Mouse (Mus musculus) ES-Bruce4 (cell line): ENCODE measurements around the gene Ubr3. TPM values are rescaled to one million over a fixed set of nuclear protein-coding genes. Genes with fewer than 3 reads are reported as not detected.

ENCODE experiments used
- H3K27ac ChIP-seq: 2 replicates; pipeline ENCODE4 v1.5.1; 2012; ENCODE audit warnings: low read length, inconsistent platforms; ENCODE audit not compliant: insufficient read depth
- H3K27me3 ChIP-seq: 2 replicates; pipeline ENCODE4 v1.6.1; 2012; ENCODE audit warnings: mild to moderate bottlenecking, low read length, inconsistent platforms; ENCODE audit not compliant: control insufficient read depth, poor library complexity, insufficient read depth, severe bottlenecking
- H3K36me3 ChIP-seq: 2 replicates; pipeline ENCODE4 v1.6.1; 2012; ENCODE audit warnings: inconsistent platforms, mild to moderate bottlenecking, low read length, moderate library complexity; ENCODE audit not compliant: control insufficient read depth, poor library complexity, insufficient read depth, severe bottlenecking
- H3K4me1 ChIP-seq: one replicate; pipeline ENCODE4 v1.8.1; 2011; ENCODE audit warnings: low read length; ENCODE audit not compliant: control insufficient read depth, insufficient read depth
- H3K4me3 ChIP-seq: 2 replicates; pipeline ENCODE4 v1.5.1; 2011; ENCODE audit warnings: low read depth, mild to moderate bottlenecking, low read length
- H3K9ac ChIP-seq: 2 replicates; pipeline ENCODE4 v1.6.1; 2012; ENCODE audit warnings: low read depth, mild to moderate bottlenecking, inconsistent platforms; ENCODE audit not compliant: poor library complexity, severe bottlenecking
- H3K9me3 ChIP-seq: replicated peaks from 2 replicates; pipeline ENCODE4 v1.6.1; 2012; ENCODE audit warnings: mild to moderate bottlenecking, low read length, inconsistent platforms; ENCODE audit not compliant: control insufficient read depth, poor library complexity, insufficient read depth, severe bottlenecking
- CTCF ChIP-seq: IDR thresholded peaks from one replicate; pipeline ENCODE4 v1.8.1; 2011; ENCODE audit warnings: low read depth, low read length
- EP300 ChIP-seq: IDR thresholded peaks from 2 replicates; pipeline ENCODE4 v1.6.1; 2011; ENCODE audit warnings: low read depth, low read length; ENCODE audit not compliant: insufficient read depth
- POLR2A ChIP-seq: IDR thresholded peaks from one replicate; pipeline ENCODE4 v1.8.1; 2011; ENCODE audit warnings: low read length; ENCODE audit not compliant: insufficient read depth
- polyA plus RNA-seq: library from polyadenylated mRNA; stranded (reverse); fragments of >200 nt; gene quantifications from 2 replicates; pipeline ENCODE4 v1.2.4, GENCODE M21; 2011; ENCODE audit warnings: low read depth; ENCODE audit not compliant: missing spikeins, insufficient read depth, insufficient read length

The Ubr3 gene
- polyA plus RNA-seq, 1 experiment: 65.6 TPM

GRCm38 (mm10) chr2:69888957-69889356, 8.1 kb upstream of the Ubr3 start:
- peaks cover 1% of the 10 kb centered on the region for H3K4me1 ChIP-seq
- H3K27ac ChIP-seq: peak overlapping the region; percentile 66
- no peaks in the 10 kb centered on the region for H3K27me3 ChIP-seq
- H3K9me3 ChIP-seq: no peaks in the 10 kb centered on the region
- H3K4me3 ChIP-seq: no peak overlapping the region
- H3K36me3 ChIP-seq: no peaks in the 10 kb centered on the region
- no peak for TF ChIP-seq POLR2A
- no peak for TF ChIP-seq CTCF
- no peak for TF ChIP-seq EP300
- H3K9ac ChIP-seq: no peak overlapping the region

GRCm38 (mm10) chr2:69890843-69891242, 6.2 kb upstream of the Ubr3 start:
- peak overlapping the region; percentile 64 for H3K27ac ChIP-seq
- H3K4me1 ChIP-seq: peaks cover 1% of the 10 kb centered on the region
- 0 out of 2 replicates have a peak overlapping the region, but pooled peaks have one; percentile 1 for H3K9ac ChIP-seq
- TF ChIP-seq CTCF (no peak), POLR2A (no peak), EP300 (peak; percentile 45; the same call in 1 of the 2 replicates)
- no peak overlapping the region for H3K4me3 ChIP-seq
- H3K36me3 ChIP-seq: no peaks in the 10 kb centered on the region
- no peaks in the 10 kb centered on the region for H3K9me3 ChIP-seq
- no peaks in the 10 kb centered on the region for H3K27me3 ChIP-seq

- H3K27ac ChIP-seq: peak overlapping the region; percentile 81
- no peaks in the 10 kb centered on the region for H3K9me3 ChIP-seq
- H3K36me3 ChIP-seq: no peaks in the 10 kb centered on the region
- TF ChIP-seq EP300: peak; percentile 93
- TF ChIP-seq CTCF: no peak
- H3K4me3 ChIP-seq: no peak overlapping the region
- H3K27me3 ChIP-seq: no peaks in the 10 kb centered on the region
- H3K4me1 ChIP-seq: peaks cover 1% of the 10 kb centered on the region
- H3K9ac ChIP-seq: no peak overlapping the region
These were observed 3.9 kb upstream of the Ubr3 start for GRCm38 (mm10) chr2:69893145-69893544.

- Histone ChIP-seq H3K4me1 (peaks cover 1% of the 10 kb centered on the region), H3K27me3 (no peaks in the 10 kb centered on the region), H3K27ac (peak overlapping the region; percentile 93; the same call in 1 of the 2 replicates), H3K4me3 (no peak overlapping the region), H3K36me3 (no peaks in the 10 kb centered on the region), H3K9me3 (no peaks in the 10 kb centered on the region), H3K9ac (no peak overlapping the region)
- no peak for TF ChIP-seq POLR2A
- no peak for TF ChIP-seq CTCF
- TF ChIP-seq EP300: no peak
These were observed 3.2 kb upstream of the Ubr3 start for GRCm38 (mm10) chr2:69893891-69894290.

- peaks cover 1% of the 10 kb centered on the region for H3K4me1 ChIP-seq
- H3K27me3 ChIP-seq: no peaks in the 10 kb centered on the region
- no peaks in the 10 kb centered on the region; the same call in 1 of the 2 replicates for H3K36me3 ChIP-seq
- H3K27ac ChIP-seq: peak overlapping the region; percentile 92
- no peak overlapping the region for H3K4me3 ChIP-seq
- no peaks in the 10 kb centered on the region for H3K9me3 ChIP-seq
- no peak for TF ChIP-seq POLR2A
- TF ChIP-seq CTCF: peak; percentile 80
- H3K9ac ChIP-seq: peak overlapping the region; percentile 17
These were observed 1.4 kb upstream of the Ubr3 start for GRCm38 (mm10) chr2:69895502-69896223.

GRCm38 (mm10) chr2:69896224-69896581, 843 bp upstream of the Ubr3 start:
- no peaks in the 10 kb centered on the region; the same call in 1 of the 2 replicates for H3K36me3 ChIP-seq
- peak overlapping the region; percentile 17 for H3K9ac ChIP-seq
- TF ChIP-seq POLR2A (no peak), EP300 (no peak), CTCF (no peak)
- peak overlapping the region; percentile 92 for H3K27ac ChIP-seq
- no peaks in the 10 kb centered on the region for H3K9me3 ChIP-seq
- H3K4me1 ChIP-seq: peaks cover 1% of the 10 kb centered on the region
- no peaks in the 10 kb centered on the region for H3K27me3 ChIP-seq
- no peak overlapping the region for H3K4me3 ChIP-seq
